8 mouse cellular contexts compared by ENCODE assay signal in the genomic region with DNA sequence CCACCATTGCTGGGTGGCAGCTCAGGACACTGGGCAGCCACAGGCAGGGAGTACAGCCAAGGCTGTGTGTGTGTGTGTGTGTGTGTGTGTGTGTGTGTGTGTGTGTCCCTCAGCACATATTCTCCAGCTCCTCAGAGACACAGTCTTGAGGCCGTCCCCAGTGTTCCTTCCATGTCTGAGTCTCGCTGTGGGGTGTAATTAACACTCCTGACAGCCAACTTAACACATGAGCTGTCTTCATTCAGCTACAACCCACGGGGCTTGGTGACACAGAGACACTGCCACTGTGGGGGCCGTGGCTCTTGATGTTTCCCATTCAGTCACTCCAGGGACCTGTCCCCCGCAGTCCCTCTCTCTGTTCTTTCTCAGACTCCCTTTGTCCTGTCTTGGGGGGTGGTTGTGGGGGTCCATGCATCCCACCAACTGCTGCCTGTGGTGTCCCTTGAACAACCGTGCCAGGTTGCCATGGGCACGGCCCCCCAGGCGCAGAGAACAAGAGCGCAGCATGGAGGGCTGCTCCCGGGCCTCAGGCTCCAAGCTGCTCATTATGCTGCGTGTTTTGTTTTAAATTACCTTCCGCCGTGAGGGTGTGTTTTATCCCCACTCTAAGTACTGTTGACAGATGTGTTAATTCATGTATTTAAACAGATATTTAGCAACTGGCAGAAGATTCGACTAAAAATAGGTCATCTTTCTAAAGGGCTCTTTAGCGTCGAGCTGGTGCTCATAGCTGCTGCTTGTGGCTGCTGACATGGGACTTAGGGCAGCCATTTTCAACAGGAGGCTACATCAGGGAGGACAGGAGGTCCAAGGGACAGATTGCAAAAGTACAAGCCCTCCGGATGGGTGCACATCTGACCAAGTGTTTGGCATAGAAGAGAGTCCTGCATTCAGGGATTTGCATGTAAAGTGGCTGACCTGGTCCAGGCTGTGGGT. TPM values are rescaled to one million over a fixed set of nuclear protein-coding genes. Genes with fewer than 3 reads are reported as not detected.
DNase-seq lines count a peak whose midpoint lies in the region.

No protein-coding gene starts in this region.

- H3K27ac ChIP-seq in macrophage, result peak overlapping the region; percentile 2; the same call in 1 of the 2 replicates

- 85% methylated on average over 16 of the region's 17 CpGs for WGBS in macrophage (ENCODE audit: missing documents)

- H3K36me3 ChIP-seq in macrophage (ENCODE audit: inconsistent target), result no peaks in the 10 kb centered on the region

- no peak overlapping the region for H3K4me3 ChIP-seq in macrophage (ENCODE audit: inconsistent target)

- no peaks in the 10 kb centered on the region for H3K79me2 ChIP-seq in macrophage (ENCODE audit: inconsistent target)

- peak; percentile 11 for DNase-seq in cerebellum, adult 9-11 months
- no peak for DNase-seq in cerebellum, adult 8-10 months
- DNase-seq in frontal cortex, postnatal 36 days (ENCODE audit: low spot score in 2 of 2), result peak; percentile 59 to 64
- peak; percentile 56 to 61 for DNase-seq in right cerebral cortex, adult 2 months (ENCODE audit: low spot score in 2 of 2)
- DNase-seq in kidney, adult 18-20 months, result no peak
- DNase-seq in gastrocnemius, postnatal 4 days (ENCODE audit: low spot score in 2 of 2), result no peak
- no peak for DNase-seq in urinary bladder, adult 2 months (ENCODE audit: low spot score)

RNA-seq across cellular contexts. Expression of gene Hdac4, which starts 28.7 kb away (rescaled TPM):
- 10 to 100 TPM; 23.7 to 65.2 (median 37.9) TPM for total RNA-seq in macrophage (2018; cell fraction: chromatin; rRNA removed)
- 10 to 100 TPM in 9 of 26 experiments, 1 to 10 TPM in 17; 5.6 to 13.1 (median 8.4) TPM for total RNA-seq in macrophage (2018; cell fraction: cytosol; rRNA removed)
- total RNA-seq in macrophage (2018; cell fraction: nucleus; rRNA removed), result 10 to 100 TPM; 11.4 to 53.4 (median 24.5) TPM
- 2.6 to 7.6 TPM (median 4.8 TPM) in 3 replicates for polyA plus RNA-seq in macrophage (2018)
- total RNA-seq in gastrocnemius, postnatal 4 days (2021), result 10 to 100 TPM; 59.1 to 62.9 TPM
- 15.4 and 17.5 TPM in 2 replicates for polyA plus RNA-seq in urinary bladder, adult 2 months (2012; rRNA removed)

Comparison
In these comparisons a context has a peak if more than half of its experiments do, and no peak if none do; other contexts are left out.
1. DNase-seq: peak in cerebellum, adult 9-11 months (single experiment), frontal cortex, postnatal 36 days (2 of 2) and right cerebral cortex, adult 2 months (2 of 2); none in cerebellum, adult 8-10 months (single experiment), kidney, adult 18-20 months (single experiment), gastrocnemius, postnatal 4 days (0 of 2) and urinary bladder, adult 2 months (single experiment).